Mouse (Mus musculus) embryonic facial prominence, embryonic 12.5 days (tissue): ENCODE measurements around the gene Sart3. TPM values are rescaled to one million over a fixed set of nuclear protein-coding genes. Genes with fewer than 3 reads are reported as not detected.
"Not testable (repeated sequence)": the region's sequence is repeated elsewhere in the genome, so short reads cannot be mapped to it uniquely, and the experiment has no call there.

Source experiments
- ATAC-seq: fragments of 200-750 bp; cut with Nextera tagmentation; 2 replicates; pipeline ENCODE4 v1.8.0; 2017; ENCODE audit not compliant: insufficient number of reproducible peaks, insufficient read depth, low FRiP score, low TSS enrichment
- H3K27ac ChIP-seq: fragments of 300-500 bp; sonication (generic); 2 replicates; pipeline ENCODE4 v1.5.1; 2016; ENCODE audit warnings: mild to moderate bottlenecking
- H3K27me3 ChIP-seq: fragments of 300-500 bp; sonication (generic); 2 replicates; pipeline ENCODE4 v1.6.1; 2016; ENCODE audit warnings: mild to moderate bottlenecking, moderate library complexity
- H3K36me3 ChIP-seq: fragments of 300-500 bp; sonication (generic); 2 replicates; pipeline ENCODE4 v1.6.1; 2016; ENCODE audit warnings: mild to moderate bottlenecking
- H3K4me1 ChIP-seq: fragments of 300-500 bp; sonication (generic); 2 replicates; pipeline ENCODE4 v1.6.1; 2016
- H3K4me2 ChIP-seq: fragments of 300-500 bp; sonication (generic); replicated peaks from 2 replicates; pipeline ENCODE4 v1.6.1; 2016; ENCODE audit warnings: mild to moderate bottlenecking, moderate library complexity
- H3K4me3 ChIP-seq: fragments of 300-500 bp; sonication (generic); 2 replicates; pipeline ENCODE4 v1.5.1; 2016; ENCODE audit warnings: mild to moderate bottlenecking
- H3K9ac ChIP-seq: fragments of 300-500 bp; sonication (generic); 2 replicates; pipeline ENCODE4 v1.6.1; 2016; ENCODE audit warnings: mild to moderate bottlenecking, moderate library complexity
- H3K9me3 ChIP-seq: fragments of 300-500 bp; sonication (generic); 2 replicates; pipeline ENCODE4 v1.6.1; 2016; ENCODE audit warnings: mild to moderate bottlenecking, moderate library complexity
- WGBS: fragments of 180-500 bp; shearing (Covaris S2); methylation state at CpG from one replicate; pipeline ENCODE4 v1.1.7; 2016; 5-methylcytosine and 5-hydroxymethylcytosine counted together
- polyA plus RNA-seq: library from polyadenylated mRNA; unstranded; fragments of >200 nt; fragmentation: Nextera tagmentation; extraction: Ambion mirVana; gene quantifications from 2 replicates; pipeline ENCODE4 v1.2.1, GENCODE M21; 2016

The Sart3 gene
- polyA plus RNA-seq, 1 experiment from 2014 or later = 87.8 TPM

DNA sequence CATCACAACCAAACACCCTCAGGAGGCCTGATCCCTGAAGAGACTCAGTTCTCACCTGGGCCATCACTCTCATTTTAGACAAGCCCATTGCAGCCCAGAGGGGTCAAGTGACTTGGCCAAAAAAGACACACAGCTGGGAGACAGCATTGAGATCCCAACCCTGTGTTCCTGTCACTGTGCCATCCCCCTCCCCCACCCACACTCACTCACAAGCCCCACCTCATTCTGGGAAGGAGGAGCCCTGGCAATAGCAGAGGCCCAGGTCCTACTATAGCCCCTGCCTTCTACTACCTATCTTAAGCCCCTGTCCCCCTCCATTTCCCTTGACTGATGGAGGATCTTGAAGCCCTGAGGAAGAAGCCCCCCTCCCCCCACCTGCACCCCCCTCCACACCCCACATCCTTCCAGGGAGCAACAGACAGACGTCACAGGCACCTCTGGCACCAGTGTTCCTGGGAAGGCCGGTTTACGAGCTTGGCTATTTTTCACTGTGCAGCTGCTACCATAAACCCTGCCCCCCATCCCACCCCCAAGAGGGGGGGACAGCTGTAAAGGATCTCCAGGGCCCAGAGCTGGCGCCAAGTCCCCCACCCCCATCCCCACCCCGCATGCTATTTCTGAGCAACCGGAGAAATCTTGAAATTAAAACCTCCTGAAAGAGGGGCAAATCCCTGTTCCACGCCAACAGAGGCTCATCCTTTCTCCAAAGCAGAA lies 16.9 kb upstream of the Sart3 start:
- Histone ChIP-seq H3K4me1 (peaks cover 27% of the 10 kb centered on the region), H3K4me3 (no peak overlapping the region), H3K9me3 (no peaks in the 10 kb centered on the region), H3K36me3 (peaks cover 16% of the 10 kb centered on the region), H3K9ac (no peak overlapping the region), H3K27me3 (no peaks in the 10 kb centered on the region), H3K27ac (peak overlapping the region; percentile 82), H3K4me2 (no peak overlapping the region; the same call in 1 of the 2 replicates)
- 13% methylated on average over 7 of the region's 7 CpGs for WGBS
- 0 out of 2 replicates have a peak, but pooled peaks have one; percentile 18 for ATAC-seq

- 29% methylated on average over 6 of the region's 6 CpGs for WGBS
- no peak overlapping the region for H3K9ac ChIP-seq
- H3K9me3 ChIP-seq = no peaks in the 10 kb centered on the region
- H3K27ac ChIP-seq = peak overlapping the region; percentile 82
- no peaks in the 10 kb centered on the region for H3K27me3 ChIP-seq
- no peak overlapping the region for H3K4me2 ChIP-seq
- no peak for ATAC-seq
- H3K4me3 ChIP-seq = no peak overlapping the region
- H3K4me1 ChIP-seq = peaks cover 30% of the 10 kb centered on the region
- H3K36me3 ChIP-seq = peaks cover 10% of the 10 kb centered on the region
Measured at GRCm38 (mm10) chr5:113788645-113789044, 16.3 kb upstream of the Sart3 start.

GRCm38 (mm10) chr5:113786985-113787384 lies 14.7 kb upstream of the Sart3 start:
- Histone ChIP-seq H3K9ac (no peak overlapping the region), H3K9me3 (no peaks in the 10 kb centered on the region), H3K4me3 (no peak overlapping the region), H3K27ac (no peak overlapping the region), H3K4me2 (no peak overlapping the region), H3K27me3 (no peaks in the 10 kb centered on the region), H3K36me3 (no peaks in the 10 kb centered on the region), H3K4me1 (peaks cover 34% of the 10 kb centered on the region)
- ATAC-seq = no peak
- WGBS = 75% methylated on average over 5 of the region's 5 CpGs

DNA sequence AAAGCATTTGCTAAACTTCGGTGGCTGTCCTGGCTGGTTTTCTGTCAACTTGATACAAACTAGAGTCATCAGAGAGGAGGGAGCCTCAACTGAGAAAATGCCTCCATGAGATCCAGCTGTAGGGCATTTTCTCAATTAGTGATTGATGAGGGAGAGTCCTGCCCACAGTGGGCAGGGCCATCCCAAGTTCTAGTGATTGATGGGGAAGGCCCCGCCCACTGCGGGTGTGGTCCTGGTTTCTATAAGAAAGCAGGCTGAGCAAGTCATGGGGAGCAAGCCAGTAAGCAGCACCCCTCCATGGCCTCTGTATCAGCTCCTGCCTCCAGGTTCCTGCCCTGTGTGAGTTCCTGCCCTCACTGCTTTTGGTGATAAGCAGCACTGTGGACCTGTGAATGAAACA lies 11.8 kb upstream of the Sart3 start:
- not testable (repeated sequence) for ATAC-seq, H3K4me3 ChIP-seq, H3K27me3 ChIP-seq, H3K9me3 ChIP-seq, H3K36me3 ChIP-seq, H3K9ac ChIP-seq
- 35% methylated on average over 3 of the region's 3 CpGs for WGBS
- peaks cover 29% of the 10 kb centered on the region for H3K4me1 ChIP-seq
- peak overlapping the region; percentile 91 for H3K27ac ChIP-seq
- peak overlapping the region; percentile 33 for H3K4me2 ChIP-seq

DNA sequence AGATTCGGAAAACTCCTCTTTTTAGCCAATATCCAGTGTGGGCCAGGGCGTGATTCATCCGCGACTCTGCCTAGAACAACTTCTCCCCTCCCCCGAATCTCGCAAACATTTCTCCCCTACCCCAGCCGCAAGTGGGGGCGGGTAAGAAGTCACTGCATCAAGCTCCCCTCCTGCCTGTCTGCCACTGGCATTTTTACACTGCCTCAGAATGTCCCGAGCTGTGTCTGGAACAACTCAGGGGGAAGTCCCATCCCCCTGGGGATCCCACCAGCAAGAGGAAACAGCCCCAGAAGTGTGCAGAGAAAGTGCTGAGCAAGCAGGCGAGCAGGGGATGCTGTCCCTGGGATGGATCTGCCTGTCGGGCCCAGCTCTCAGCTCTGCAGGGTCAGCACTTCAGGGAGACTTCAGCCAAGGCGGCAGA lies 11.3 kb upstream of the Sart3 start:
- H3K4me2 ChIP-seq = peak overlapping the region; percentile 33
- ATAC-seq = peak; percentile 16
- no peak overlapping the region; the same call in 1 of the 2 replicates for H3K9ac ChIP-seq
- peak overlapping the region; percentile 91 for H3K27ac ChIP-seq
- H3K4me1 ChIP-seq = peaks cover 24% of the 10 kb centered on the region
- no peaks in the 10 kb centered on the region for H3K36me3 ChIP-seq
- H3K4me3 ChIP-seq = 0 out of 2 replicates have a peak overlapping the region, but pooled peaks have one; percentile 3
- no peaks in the 10 kb centered on the region for H3K9me3 ChIP-seq
- no peaks in the 10 kb centered on the region for H3K27me3 ChIP-seq
- 5% methylated on average over 12 of the region's 12 CpGs for WGBS

DNA sequence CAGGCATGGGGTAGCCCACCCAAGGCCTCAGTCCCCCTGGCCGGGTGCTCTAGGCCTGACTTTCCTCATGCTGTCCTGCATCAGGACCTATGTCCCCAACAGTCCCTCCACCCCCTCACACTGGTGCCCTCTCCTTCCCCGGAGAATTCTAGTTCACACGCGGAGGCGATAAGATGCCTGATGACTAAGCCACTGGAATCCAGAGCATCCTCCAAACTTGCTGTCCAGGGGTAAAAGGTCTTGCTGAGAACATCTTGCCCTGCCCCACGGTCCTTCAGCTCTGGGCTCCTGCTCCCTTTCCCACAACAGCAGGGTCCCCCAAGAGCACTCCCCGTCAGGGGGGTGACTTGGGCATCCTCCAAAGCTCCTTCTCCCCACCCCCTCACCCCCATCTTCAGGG lies 10.3 kb upstream of the Sart3 start:
- 92% methylated on average over 7 of the region's 7 CpGs for WGBS
- no peaks in the 10 kb centered on the region for H3K9me3 ChIP-seq
- H3K9ac ChIP-seq = no peak overlapping the region
- H3K27me3 ChIP-seq = no peaks in the 10 kb centered on the region
- ATAC-seq = no peak
- no peak overlapping the region for H3K4me2 ChIP-seq
- H3K36me3 ChIP-seq = peaks cover 2% of the 10 kb centered on the region; the same call in 1 of the 2 replicates
- peaks cover 18% of the 10 kb centered on the region for H3K4me1 ChIP-seq
- H3K27ac ChIP-seq = peak overlapping the region; percentile 91
- no peak overlapping the region for H3K4me3 ChIP-seq

DNA sequence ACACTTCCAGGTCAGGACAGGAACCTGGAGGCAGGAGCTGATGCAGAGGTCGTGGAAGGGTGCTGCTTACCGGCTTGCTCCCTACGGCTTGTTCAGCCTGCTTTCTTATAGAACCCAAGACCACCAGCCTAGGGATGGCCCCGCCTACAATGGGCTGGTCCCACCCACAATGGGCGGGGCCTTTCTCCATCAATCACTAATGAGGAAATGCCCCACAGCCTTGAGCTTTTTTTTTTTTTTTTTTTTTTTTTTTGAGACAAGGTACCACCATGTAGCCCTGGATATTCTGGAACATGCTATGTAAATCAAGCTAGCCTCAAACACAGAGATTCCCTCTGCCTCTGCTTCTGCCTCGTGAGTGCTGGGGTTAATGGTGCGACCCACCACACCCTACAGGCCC lies 9.6 kb upstream of the Sart3 start:
- Histone ChIP-seq H3K9me3 (no peaks in the 10 kb centered on the region), H3K9ac (no peak overlapping the region), H3K27me3 (no peaks in the 10 kb centered on the region), H3K4me1 (peaks cover 18% of the 10 kb centered on the region), H3K4me3 (no peak overlapping the region), H3K27ac (peak overlapping the region; percentile 70; the same call in 1 of the 2 replicates), H3K36me3 (peaks cover 8% of the 10 kb centered on the region), H3K4me2 (no peak overlapping the region)
- WGBS = 87% methylated on average over 7 of the region's 7 CpGs
- ATAC-seq = no peak

DNA sequence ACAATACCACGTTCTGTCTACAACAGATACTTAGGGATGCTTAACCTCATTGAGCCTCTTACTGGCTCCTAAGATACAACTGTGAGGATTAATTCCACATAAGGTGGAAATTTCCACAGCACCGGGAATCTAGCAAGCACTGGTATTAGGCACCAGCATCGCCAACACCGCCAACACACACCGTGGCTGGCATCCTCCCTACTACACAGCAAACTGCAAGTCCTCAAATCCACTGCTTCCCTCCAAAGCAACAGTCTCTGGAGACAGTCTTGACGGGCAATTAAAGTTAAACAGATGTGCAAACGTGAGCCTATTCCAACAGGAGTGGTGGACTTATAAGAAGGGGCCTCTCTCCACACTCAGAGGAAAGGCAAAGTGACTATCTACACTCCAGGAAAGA lies 8.9 kb upstream of the Sart3 start:
- peaks cover 14% of the 10 kb centered on the region for H3K36me3 ChIP-seq
- no peak for ATAC-seq
- no peak overlapping the region for H3K9ac ChIP-seq

GRCm38 (mm10) chr5:113780763-113781162 lies 8.5 kb upstream of the Sart3 start:
- no peak overlapping the region for H3K4me3 ChIP-seq
- H3K9me3 ChIP-seq = no peaks in the 10 kb centered on the region
- H3K4me2 ChIP-seq = no peak overlapping the region
- peaks cover 19% of the 10 kb centered on the region for H3K36me3 ChIP-seq
- H3K4me1 ChIP-seq = peaks cover 18% of the 10 kb centered on the region
- no peak for ATAC-seq
- no peaks in the 10 kb centered on the region for H3K27me3 ChIP-seq
- H3K27ac ChIP-seq = no peak overlapping the region
- WGBS = 91% methylated on average over 5 of the region's 5 CpGs
- H3K9ac ChIP-seq = no peak overlapping the region

More for the DNA sequence above, 8.9 kb upstream of the Sart3 start:
- no peaks in the 10 kb centered on the region for H3K9me3 ChIP-seq
- H3K4me1 ChIP-seq = peaks cover 18% of the 10 kb centered on the region
- H3K4me3 ChIP-seq = no peak overlapping the region
- WGBS = 62% methylated on average over 7 of the region's 7 CpGs
- no peaks in the 10 kb centered on the region for H3K27me3 ChIP-seq
- H3K27ac ChIP-seq = peak overlapping the region; percentile 70
- no peak overlapping the region for H3K4me2 ChIP-seq

GRCm38 (mm10) chr5:113780082-113780752 lies 7.9 kb upstream of the Sart3 start:
- H3K4me1 ChIP-seq = peaks cover 18% of the 10 kb centered on the region

GRCm38 (mm10) chr5:113779569-113779968 lies 7.3 kb upstream of the Sart3 start:
- Histone ChIP-seq H3K4me2 (no peak overlapping the region), H3K9me3 (no peaks in the 10 kb centered on the region), H3K4me1 (peaks cover 18% of the 10 kb centered on the region), H3K27me3 (no peaks in the 10 kb centered on the region), H3K27ac (no peak overlapping the region), H3K9ac (no peak overlapping the region), H3K36me3 (peaks cover 30% of the 10 kb centered on the region), H3K4me3 (no peak overlapping the region)
- ATAC-seq = no peak
- 77% methylated on average over 5 of the region's 5 CpGs for WGBS

More at GRCm38 (mm10) chr5:113780082-113780752, 7.9 kb upstream of the Sart3 start:
- WGBS = 96% methylated on average over 3 of the region's 3 CpGs
- H3K36me3 ChIP-seq = peaks cover 24% of the 10 kb centered on the region
- ATAC-seq = peak; percentile 39
- H3K4me3 ChIP-seq = no peak overlapping the region
- no peak overlapping the region for H3K27ac ChIP-seq
- no peaks in the 10 kb centered on the region for H3K9me3 ChIP-seq
- no peak overlapping the region for H3K9ac ChIP-seq
- H3K27me3 ChIP-seq = no peaks in the 10 kb centered on the region
- H3K4me2 ChIP-seq = no peak overlapping the region

DNA sequence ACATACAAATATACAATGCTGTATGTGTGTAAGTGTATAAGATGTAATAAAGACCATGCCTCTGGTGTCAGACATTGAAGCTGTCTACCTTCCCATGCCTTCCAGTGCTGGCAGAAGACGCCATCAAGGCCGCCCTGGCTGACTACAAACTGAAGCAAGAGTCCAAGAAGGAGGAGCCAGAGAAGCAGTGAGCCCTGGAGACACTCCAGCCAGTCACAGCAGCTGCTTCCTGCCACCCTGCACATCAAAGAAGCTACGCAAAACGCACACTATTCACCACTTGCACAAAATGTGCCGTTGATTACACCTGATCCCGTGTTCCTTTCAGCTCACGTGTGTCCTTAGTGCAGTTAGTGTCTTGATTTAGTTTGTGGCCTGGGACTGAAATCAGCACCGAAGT lies 5.4 kb upstream of the Sart3 start:
- H3K27me3 ChIP-seq, ATAC-seq, H3K4me3 ChIP-seq, H3K27ac ChIP-seq, H3K9me3 ChIP-seq, H3K4me2 ChIP-seq, H3K9ac ChIP-seq: not testable (repeated sequence)
- H3K36me3 ChIP-seq = peaks cover 33% of the 10 kb centered on the region
- 90% methylated on average over 8 of the region's 8 CpGs for WGBS
- H3K4me1 ChIP-seq = peaks cover 14% of the 10 kb centered on the region
